Mouse (Mus musculus) forebrain, postnatal 0 days (tissue): Measurements from ENCODE around the gene Apobr. TPM values are rescaled to one million over a fixed set of nuclear protein-coding genes. Genes with fewer than 3 reads are reported as not detected.

Source experiments
- ATAC-seq: fragments of 200-750 bp; cut with Nextera tagmentation; 2 replicates; pipeline ENCODE4 v1.8.0; 2017; ENCODE audit warnings: mild to moderate bottlenecking, moderate library complexity
- DNase-seq: peaks from one replicate; pipeline ENCODE4 v3.0.0-alpha.2; 2015
- H3K27ac ChIP-seq: fragments of 300-500 bp; sonication (generic); 2 replicates; pipeline ENCODE4 v1.5.1; 2014; ENCODE audit warnings: low read depth, mild to moderate bottlenecking, antibody characterized with exemption, low read length, moderate library complexity, mixed read lengths
- H3K27me3 ChIP-seq: fragments of 300-500 bp; sonication (generic); 2 replicates; pipeline ENCODE4 v1.6.1; 2014; ENCODE audit warnings: mild to moderate bottlenecking, low read length, mixed read lengths; ENCODE audit not compliant: insufficient read depth
- H3K36me3 ChIP-seq: fragments of 300-500 bp; sonication (generic); 2 replicates; pipeline ENCODE4 v1.6.1; 2014; ENCODE audit warnings: mild to moderate bottlenecking, moderate library complexity; ENCODE audit not compliant: insufficient read depth
- H3K4me1 ChIP-seq: fragments of 300-500 bp; sonication (generic); 2 replicates; pipeline ENCODE4 v1.6.1; 2014; ENCODE audit warnings: antibody characterized with exemption; ENCODE audit not compliant: insufficient read depth
- H3K4me2 ChIP-seq: fragments of 300-500 bp; sonication (generic); 2 replicates; pipeline ENCODE4 v1.6.1; 2014; ENCODE audit warnings: low read depth, mild to moderate bottlenecking, moderate library complexity
- H3K4me3 ChIP-seq: fragments of 300-500 bp; sonication (generic); 2 replicates; pipeline ENCODE4 v1.5.1; 2014; ENCODE audit warnings: low read depth, low read length, mixed read lengths
- H3K9ac ChIP-seq: fragments of 300-500 bp; sonication (generic); 2 replicates; pipeline ENCODE4 v1.6.1; 2014; ENCODE audit warnings: mild to moderate bottlenecking
- H3K9me3 ChIP-seq: fragments of 300-500 bp; sonication (generic); 2 replicates; pipeline ENCODE4 v1.6.1; 2016; ENCODE audit warnings: low read length
- CTCF ChIP-seq: sonication (generic); IDR thresholded peaks from 2 replicates; pipeline ENCODE4 v1.5.1; 2016; ENCODE audit warnings: antibody characterized with exemption, control low read depth, low read depth
- WGBS: fragments of 180-500 bp; shearing (Covaris S2); extraction: QIAGEN DNeasy Blood & Tissue Kit; methylation state at CpG from one replicate; pipeline ENCODE4 v1.1.7; 2014; 5-methylcytosine and 5-hydroxymethylcytosine counted together
- polyA plus RNA-seq: library from polyadenylated mRNA; unstranded; fragments of >200 nt; fragmentation: Nextera tagmentation; extraction: Ambion mirVana; gene quantifications from 2 replicates; pipeline ENCODE4 v1.2.1, GENCODE M21; 2015
- total RNA-seq: library from RNA; depleted of rRNA; stranded (reverse); fragments of >200 nt; gene quantifications from 2 replicates; pipeline ENCODE4 v1.2.3, GENCODE M21; 2014

Apobr gene
- total and polyA plus RNA-seq, 2 experiments from 2014 or later: 0.33 to 0.39 TPM

DNA sequence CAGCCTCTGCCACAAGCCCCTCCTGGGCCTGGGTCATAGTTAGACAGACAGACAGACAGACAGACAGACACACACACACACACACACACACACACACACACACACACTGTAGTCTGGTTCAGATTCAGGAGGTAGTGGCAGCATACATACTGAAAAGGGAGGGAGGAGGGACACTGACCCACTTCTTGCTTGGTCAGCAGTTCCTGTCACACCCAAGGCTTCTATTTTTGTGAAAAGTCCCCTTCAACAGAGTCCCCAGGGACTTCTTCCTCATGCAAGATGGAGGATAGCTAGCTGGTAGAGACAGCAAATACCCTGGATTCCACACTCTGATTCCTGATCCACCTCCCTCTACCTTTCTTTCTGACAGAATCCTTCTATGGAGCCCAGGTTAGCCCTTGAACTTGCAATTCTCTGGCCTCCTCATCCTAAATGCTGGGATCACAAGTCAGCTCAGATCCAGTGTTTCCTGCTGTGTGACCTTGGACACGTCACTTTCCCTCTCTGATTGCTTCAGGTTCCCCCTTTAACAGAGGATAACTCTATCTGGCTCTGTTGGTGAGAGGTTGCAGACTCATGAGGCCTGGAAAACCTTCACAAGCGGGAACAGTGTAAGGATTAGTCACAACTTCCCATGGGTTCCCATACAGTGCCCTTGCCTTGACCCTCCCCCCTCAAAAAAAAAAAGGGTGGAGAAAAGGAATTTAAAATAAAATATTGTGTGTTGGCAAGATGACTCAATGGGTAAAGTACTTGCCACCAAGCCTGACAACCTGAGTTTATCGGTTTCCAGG lies 41.3 kb downstream of the Apobr start:
- TF ChIP-seq CTCF: no peak
- H3K4me3 ChIP-seq: no peak overlapping the region
- ATAC-seq (no peak), DNase-seq (no peak)
- H3K36me3 ChIP-seq: no peaks in the 10 kb centered on the region
- no peaks in the 10 kb centered on the region for H3K9me3 ChIP-seq
- no peaks in the 10 kb centered on the region for H3K4me1 ChIP-seq
- no peak overlapping the region for H3K9ac ChIP-seq
- no peaks in the 10 kb centered on the region for H3K27me3 ChIP-seq
- WGBS: 91% methylated on average over 3 of the region's 3 CpGs
- no peak overlapping the region for H3K27ac ChIP-seq
- no peak overlapping the region for H3K4me2 ChIP-seq

DNA sequence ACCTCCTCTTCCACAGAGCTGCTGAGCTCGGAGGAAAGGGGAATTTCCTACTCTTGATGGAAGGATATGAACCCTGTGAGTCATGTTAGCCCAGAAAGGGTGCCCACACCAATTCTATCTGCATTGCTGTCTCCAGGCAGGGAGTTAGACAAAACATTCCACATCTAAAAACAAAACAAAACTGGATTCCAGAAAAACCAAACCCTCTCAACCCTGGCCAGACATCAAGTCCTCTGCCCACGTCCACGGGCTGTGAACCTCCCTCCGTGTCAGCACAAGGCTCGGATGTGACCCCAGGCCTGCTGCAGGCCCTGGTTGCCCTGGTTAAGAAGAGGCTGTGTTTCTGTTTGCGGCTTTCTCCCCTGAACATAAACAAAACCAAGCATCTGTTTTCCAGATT lies 43.4 kb downstream of the Apobr start:
- WGBS: 82% methylated on average over 6 of the region's 6 CpGs
- DNase-seq (no peak), ATAC-seq (no peak)
- Histone ChIP-seq H3K36me3 (no peaks in the 10 kb centered on the region), H3K4me1 (no peaks in the 10 kb centered on the region), H3K4me3 (no peak overlapping the region), H3K27ac (no peak overlapping the region), H3K4me2 (no peak overlapping the region), H3K9ac (no peak overlapping the region), H3K9me3 (no peaks in the 10 kb centered on the region), H3K27me3 (no peaks in the 10 kb centered on the region)
- no peak for TF ChIP-seq CTCF

- no peak overlapping the region for H3K27ac ChIP-seq
- no peak overlapping the region for H3K9ac ChIP-seq
- ATAC-seq (no peak), DNase-seq (no peak)
- no peaks in the 10 kb centered on the region for H3K4me1 ChIP-seq
- H3K9me3 ChIP-seq: no peaks in the 10 kb centered on the region
- 16% methylated on average over 3 of the region's 3 CpGs for WGBS
- H3K4me3 ChIP-seq: no peak overlapping the region
- H3K36me3 ChIP-seq: no peaks in the 10 kb centered on the region
- no peak for TF ChIP-seq CTCF
- H3K4me2 ChIP-seq: no peak overlapping the region
- no peaks in the 10 kb centered on the region for H3K27me3 ChIP-seq
Measured at GRCm38 (mm10) chr7:126629915-126630314, 45.2 kb downstream of the Apobr start.

DNA sequence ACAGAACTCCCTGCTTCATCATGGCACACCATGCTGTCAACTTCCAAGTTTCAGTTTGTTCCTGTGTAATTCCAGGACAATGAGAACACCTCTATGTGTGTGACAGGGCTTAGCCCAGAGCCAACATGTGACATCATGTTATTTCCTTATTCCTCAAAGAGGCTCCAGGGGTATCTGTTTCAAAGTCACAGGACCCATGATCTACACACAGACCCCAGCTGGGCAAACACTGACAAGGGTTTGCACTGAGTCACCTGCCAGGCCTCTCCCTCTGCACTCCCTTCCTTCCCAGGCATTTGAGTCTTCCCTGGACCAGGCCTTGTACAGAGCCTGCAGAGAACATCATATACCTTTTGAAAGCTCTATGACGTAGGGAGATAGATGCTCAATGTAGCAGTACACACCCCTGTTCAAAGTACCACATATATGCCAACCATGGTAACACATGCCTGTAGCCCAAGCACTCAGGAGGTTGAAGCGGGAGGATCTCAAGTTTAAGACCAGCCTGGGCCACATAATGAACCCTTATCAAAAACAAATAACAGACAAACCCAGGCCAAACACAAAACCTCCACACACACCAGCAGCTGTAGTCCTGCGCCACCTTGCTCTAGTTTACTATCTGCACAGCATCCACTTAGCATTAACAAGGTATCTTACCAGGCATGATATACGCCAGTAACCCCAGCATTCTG lies 46.2 kb downstream of the Apobr start, which contains the start of gene Nupr1:
Nupr1 (minus strand) TSS at position 38 of the 695 bp plus-strand sequence.
- no peak for TF ChIP-seq CTCF
- Histone ChIP-seq H3K9me3 (no peaks in the 10 kb centered on the region), H3K36me3 (no peaks in the 10 kb centered on the region), H3K27me3 (no peaks in the 10 kb centered on the region), H3K4me3 (no peak within 1 kb of the TSS), H3K4me1 (no peaks in the 10 kb centered on the region), H3K27ac (no peak within 1 kb of the TSS), H3K4me2 (no peak within 1 kb of the TSS), H3K9ac (no peak within 1 kb of the TSS)
- WGBS: 94% methylated on average over 4 of the region's 4 CpGs
- DNase-seq (no peak), ATAC-seq (no peak)

GRCm38 (mm10) chr7:126632478-126632877 lies 47.7 kb downstream of the Apobr start:
- no peak for DNase-seq
- H3K4me3 ChIP-seq: no peak overlapping the region
- H3K9ac ChIP-seq: no peak overlapping the region
- H3K36me3 ChIP-seq: no peaks in the 10 kb centered on the region
- WGBS: 91% methylated on average over 2 of the region's 2 CpGs
- TF ChIP-seq CTCF: no peak
- H3K4me2 ChIP-seq: no peak overlapping the region
- no peaks in the 10 kb centered on the region for H3K4me1 ChIP-seq
- no peaks in the 10 kb centered on the region for H3K27me3 ChIP-seq
- no peak for ATAC-seq
- no peaks in the 10 kb centered on the region for H3K9me3 ChIP-seq
- H3K27ac ChIP-seq: no peak overlapping the region

GRCm38 (mm10) chr7:126635375-126635774 lies 50.6 kb downstream of the Apobr start:
- Histone ChIP-seq H3K9ac (no peak overlapping the region), H3K27ac (no peak overlapping the region), H3K36me3 (no peaks in the 10 kb centered on the region), H3K27me3 (no peaks in the 10 kb centered on the region), H3K4me1 (no peaks in the 10 kb centered on the region), H3K4me3 (no peak overlapping the region), H3K4me2 (no peak overlapping the region), H3K9me3 (no peaks in the 10 kb centered on the region)
- no peak for DNase-seq
- no peak for ATAC-seq
- no peak for TF ChIP-seq CTCF
